Mouse (Mus musculus) brain, embryonic 14.5 days (tissue): ENCODE measurements around the gene Ssc5d. TPM values are rescaled to one million over a fixed set of nuclear protein-coding genes. Genes with fewer than 3 reads are reported as not detected.

Source experiments
- DNase-seq: peaks from one replicate; pipeline ENCODE4 v3.0.0-alpha.2; 2011; ENCODE audit warnings: low read depth
- CTCF ChIP-seq: fragments of 200-500 bp; IDR thresholded peaks from 2 replicates; pipeline ENCODE4 v1.5.1; 2012; ENCODE audit warnings: inconsistent platforms, mild to moderate bottlenecking, moderate library complexity, borderline replicate concordance; ENCODE audit not compliant: insufficient read depth, insufficient read length; ENCODE audit errors: extremely low read depth
- POLR2A ChIP-seq: fragments of 200-500 bp; IDR thresholded peaks from 2 replicates; pipeline ENCODE4 v1.6.1; 2012; ENCODE audit warnings: mild to moderate bottlenecking, inconsistent platforms, borderline replicate concordance; ENCODE audit not compliant: poor library complexity, insufficient read depth, insufficient read length, severe bottlenecking; ENCODE audit errors: extremely low read depth
- polyA plus RNA-seq: library from polyadenylated mRNA; depleted of rRNA; stranded (reverse); fragments of >200 nt; gene quantifications from 2 replicates; pipeline ENCODE4 v1.2.3, GENCODE M21; 2012; rRNA removed

Ssc5d gene
- polyA plus RNA-seq, 1 experiment: 3.6 TPM

GRCm38 (mm10) chr7:4971068-4971467 lies 45.5 kb downstream of the Ssc5d start, which contains the start of gene Sbk3:
TSS of gene Sbk3 (minus strand) at chr7:4971168.
- no peak for DNase-seq
- no peak for TF ChIP-seq POLR2A
- TF ChIP-seq CTCF: no peak

GRCm38 (mm10) chr7:4971710-4972109 lies 46.1 kb downstream of the Ssc5d start:
- no peak for DNase-seq
- TF ChIP-seq POLR2A: no peak
- no peak for TF ChIP-seq CTCF

GRCm38 (mm10) chr7:4972321-4973047 lies 46.9 kb downstream of the Ssc5d start:
- TF ChIP-seq POLR2A: no peak
- TF ChIP-seq CTCF: no peak
- DNase-seq: no peak

- no peak for DNase-seq
- no peak for TF ChIP-seq CTCF
- no peak for TF ChIP-seq POLR2A
These were observed 49.9 kb downstream of the Ssc5d start for GRCm38 (mm10) chr7:4975455-4975854.

- TF ChIP-seq POLR2A (no peak), CTCF (peak; percentile 14; the same call in 1 of the 2 replicates)
- DNase-seq: no peak
These were observed 51.2 kb downstream of the Ssc5d start for GRCm38 (mm10) chr7:4976832-4977231.

GRCm38 (mm10) chr7:4988250-4988649 lies 62.7 kb downstream of the Ssc5d start:
- no peak for DNase-seq
- TF ChIP-seq CTCF (no peak), POLR2A (no peak)

- no peak for DNase-seq
These were observed 67.9 kb downstream of the Ssc5d start for GRCm38 (mm10) chr7:4993347-4993998.

GRCm38 (mm10) chr7:4993999-4994788 lies 68.6 kb downstream of the Ssc5d start:
- TF ChIP-seq POLR2A: no peak
- TF ChIP-seq CTCF: no peak
- no peak for DNase-seq

More at GRCm38 (mm10) chr7:4993347-4993998, 67.9 kb downstream of the Ssc5d start:
- TF ChIP-seq POLR2A: no peak
- TF ChIP-seq CTCF: no peak

Other genes starting within 250 kb of the Ssc5d start
- gene Hspbp1, start 240.7 kb upstream of the Ssc5d start, polyA plus RNA-seq: 93.3 and 97.3 TPM in 2 replicates
- gene Brsk1, start 235.2 kb upstream of the Ssc5d start, polyA plus RNA-seq: 137 and 161 TPM in 2 replicates
- 0.03 and 0.05 TPM in 2 replicates for gene Tmem150b, start 200.5 kb upstream of the Ssc5d start, polyA plus RNA-seq
- gene Kmt5c, start 185.7 kb upstream of the Ssc5d start, polyA plus RNA-seq: 197 and 214 TPM in 2 replicates
- gene Cox6b2, start 172.7 kb upstream of the Ssc5d start, polyA plus RNA-seq: 26.2 and 27.5 TPM in 2 replicates
- not detected in 2 replicates for gene Fam71e2, start 154.5 kb upstream of the Ssc5d start, polyA plus RNA-seq
- 0.16 and 0.38 TPM in 2 replicates for gene Il11, start 142.9 kb upstream of the Ssc5d start, polyA plus RNA-seq
- not detected in 2 replicates for gene Tmem190, start 142.8 kb upstream of the Ssc5d start, polyA plus RNA-seq
- 3.4 and 5.2 TPM in 2 replicates for gene Tmem238, start 136.1 kb upstream of the Ssc5d start, polyA plus RNA-seq
- gene Rpl28, start 132.9 kb upstream of the Ssc5d start, polyA plus RNA-seq: 271 and 404 TPM in 2 replicates
- 451 and 626 TPM in 2 replicates for gene Ube2s, start 113.2 kb upstream of the Ssc5d start, polyA plus RNA-seq
- 145 and 170 TPM in 2 replicates for gene Shisa7, start 81.1 kb upstream of the Ssc5d start, polyA plus RNA-seq
- 2.6 and 3.3 TPM in 2 replicates for gene Isoc2b, start 55.5 kb upstream of the Ssc5d start, polyA plus RNA-seq
- gene Isoc2a, start 48.6 kb upstream of the Ssc5d start, polyA plus RNA-seq: 6.7 and 9.0 TPM in 2 replicates
- 0.77 and 1.3 TPM in 2 replicates for gene Gm36210, start 19.3 kb upstream of the Ssc5d start, polyA plus RNA-seq
- gene Zfp628, start 10.6 kb upstream of the Ssc5d start, polyA plus RNA-seq: 16.7 and 21.7 TPM in 2 replicates
- 27.3 and 27.9 TPM in 2 replicates for gene Nat14, start 3.8 kb upstream of the Ssc5d start, polyA plus RNA-seq
- gene Sbk2, start 38.6 kb downstream of the Ssc5d start, polyA plus RNA-seq: 0.14 TPM in 2 replicates
- gene Sbk3, start 45.4 kb downstream of the Ssc5d start, polyA plus RNA-seq: 1.1 and 2.0 TPM in 2 replicates
- gene Zfp579, start 70.4 kb downstream of the Ssc5d start, polyA plus RNA-seq: 168 and 190 TPM in 2 replicates
- gene Zfp524, start 88.6 kb downstream of the Ssc5d start, polyA plus RNA-seq: 11.9 and 18.0 TPM in 2 replicates
- gene Fiz1, start 88.9 kb downstream of the Ssc5d start, polyA plus RNA-seq: 49.9 and 54.5 TPM in 2 replicates
- gene Gm44973, start 89.7 kb downstream of the Ssc5d start, polyA plus RNA-seq: not detected in 2 replicates
- gene Zfp865, start 94.6 kb downstream of the Ssc5d start, polyA plus RNA-seq: 43.5 and 52.4 TPM in 2 replicates
- 41.4 and 47.8 TPM in 2 replicates for gene Ccdc106, start 94.8 kb downstream of the Ssc5d start, polyA plus RNA-seq
- gene 4632433K11Rik, start 108.3 kb downstream of the Ssc5d start, polyA plus RNA-seq: not detected in 2 replicates
- gene Zfp784, start 112.7 kb downstream of the Ssc5d start, polyA plus RNA-seq: 6.8 and 7.6 TPM in 2 replicates
- 61.4 and 88.7 TPM in 2 replicates for gene Zfp580, start 125.8 kb downstream of the Ssc5d start, polyA plus RNA-seq
- gene U2af2, start 136.4 kb downstream of the Ssc5d start, polyA plus RNA-seq: 404 and 431 TPM in 2 replicates
- gene Epn1, start 154.4 kb downstream of the Ssc5d start, polyA plus RNA-seq: 176 and 216 TPM in 2 replicates
- gene Rfpl4, start 191.2 kb downstream of the Ssc5d start, polyA plus RNA-seq: not detected in 2 replicates
- 0.14 and 0.37 TPM in 2 replicates for gene Rasl2-9, start 200.2 kb downstream of the Ssc5d start, polyA plus RNA-seq
- not detected in 2 replicates for gene Vmn1r55, start 223.9 kb downstream of the Ssc5d start, polyA plus RNA-seq